Mouse (Mus musculus): ENCODE measurements around the gene Tbc1d1.

DNA sequence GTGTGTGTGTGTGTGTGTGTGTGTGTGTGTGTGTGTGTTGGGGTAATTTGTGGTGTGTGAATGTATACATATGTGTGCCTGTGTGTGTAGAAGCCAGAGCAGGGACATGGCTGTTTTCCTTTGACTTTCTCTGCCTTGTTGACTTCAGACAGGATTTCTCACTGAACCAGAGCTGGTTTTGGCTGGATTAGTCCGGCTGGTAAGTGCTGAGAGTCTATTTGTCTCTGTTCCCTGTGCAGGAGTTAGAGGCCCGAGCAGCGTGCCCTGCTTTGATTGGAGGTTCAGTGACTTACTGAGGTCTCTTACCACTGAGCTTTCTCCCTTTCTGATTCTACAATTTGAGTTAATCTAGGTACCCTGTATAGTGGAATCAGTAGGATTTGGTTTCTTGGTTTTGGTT lies 109.8 kb downstream of the Tbc1d1 start:
- TF ChIP-seq POLR2A (IDR thresholded peaks at IDR 0.05; ENCODE audit: borderline replicate concordance, low read depth, low read length): no peak
- TF ChIP-seq CTCF (IDR thresholded peaks at IDR 0.05; ENCODE audit: low read depth, low read length): no peak
